Mouse (Mus musculus) ES-E14 (cell line): ENCODE data around the gene Senp1.

Source experiments
- CHD2 ChIP-seq: IDR thresholded peaks from 2 replicates; pipeline ENCODE4 v1.6.1; 2014; ENCODE audit warnings: mild to moderate bottlenecking, low read depth, low read length, inconsistent platforms
- HCFC1 ChIP-seq: IDR thresholded peaks from 2 replicates; pipeline ENCODE4 v1.6.1; 2012; ENCODE audit warnings: low read length, inconsistent platforms, borderline replicate concordance; ENCODE audit not compliant: insufficient read depth
- MAFK ChIP-seq: IDR thresholded peaks from 2 replicates; pipeline ENCODE4 v1.6.1; 2014; ENCODE audit warnings: mild to moderate bottlenecking, low read depth, low read length, inconsistent platforms; ENCODE audit not compliant: insufficient read depth

DNA sequence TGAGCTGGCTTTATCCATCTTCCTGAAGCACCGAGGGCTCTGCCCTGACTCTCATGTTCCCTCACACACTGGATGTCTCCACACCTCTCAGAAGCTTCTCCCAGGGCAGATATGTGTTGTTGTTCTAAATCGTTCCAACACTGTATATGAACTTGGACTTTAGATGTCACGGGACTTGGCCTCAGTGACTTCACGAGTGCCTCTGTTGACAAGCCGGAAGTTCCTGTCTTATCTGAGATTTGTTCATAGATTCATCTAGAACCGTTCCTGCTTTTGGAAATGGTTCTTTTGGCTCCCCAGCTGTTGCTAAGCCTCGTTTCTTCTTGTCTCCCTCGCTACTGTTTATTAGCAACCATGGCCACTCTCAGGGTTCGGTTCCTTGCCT lies 22.2 kb upstream of the Senp1 start:
- no peak for TF ChIP-seq MAFK
- no peak for TF ChIP-seq HCFC1
- no peak for TF ChIP-seq CHD2
